Mouse (Mus musculus) liver, embryonic 14.5 days (tissue): ENCODE results near the gene Ror2. TPM values are rescaled to one million over a fixed set of nuclear protein-coding genes. Genes with fewer than 3 reads are reported as not detected.

ENCODE experiments used
- ATAC-seq: fragments of 200-750 bp; cut with Nextera tagmentation; 2 replicates; pipeline ENCODE4 v1.8.0; 2017; ENCODE audit warnings: moderate number of reproducible peaks, mild to moderate bottlenecking, moderate library complexity; ENCODE audit not compliant: insufficient read depth
- DNase-seq, 3 experiments: peaks; one replicate each; pipeline ENCODE4 v3.0.0-alpha.2; 2012 to 2013; ENCODE audit warnings: low read depth in 3 of 3, low spot score in 3 of 3
- H3K27ac ChIP-seq: fragments of 300-500 bp; sonication (generic); 2 replicates; pipeline ENCODE4 v1.5.1; 2014; ENCODE audit warnings: moderate library complexity, mild to moderate bottlenecking, control low read depth, inconsistent platforms
- H3K27me3 ChIP-seq: fragments of 300-500 bp; sonication (generic); 2 replicates; pipeline ENCODE4 v1.6.1; 2014; ENCODE audit warnings: mild to moderate bottlenecking, low read length, moderate library complexity; ENCODE audit not compliant: control insufficient read depth, insufficient read depth
- H3K36me3 ChIP-seq: fragments of 300-500 bp; sonication (generic); replicated peaks from 2 replicates; pipeline ENCODE4 v1.6.1; 2014; ENCODE audit warnings: low read depth; ENCODE audit not compliant: control insufficient read depth, insufficient read depth
- H3K4me1 ChIP-seq, 2 experiments: fragments of 200-500 bp in 1 of 2; fragments of 300-500 bp in 1 of 2; sonication (generic) in 1 of 2; replicated peaks; 2 replicates each; pipeline ENCODE4 v1.6.1; 2012 to 2014; ENCODE audit warnings: antibody characterized with exemption in 1 of 2, inconsistent platforms in 1 of 2, low read length in 1 of 2; ENCODE audit not compliant: control insufficient read depth in 2 of 2, insufficient read depth in 2 of 2
- H3K4me2 ChIP-seq: fragments of 300-500 bp; sonication (generic); 2 replicates; pipeline ENCODE4 v1.6.1; 2014; ENCODE audit warnings: low read depth, mild to moderate bottlenecking, control low read depth, moderate library complexity
- H3K4me3 ChIP-seq, 2 experiments: fragments of 200-500 bp in 1 of 2; fragments of 300-500 bp in 1 of 2; sonication (generic) in 1 of 2; 2 replicates each; pipeline ENCODE4 v1.5.1; 2012 to 2014; ENCODE audit warnings: low read depth in 2 of 2, low read length in 2 of 2, mild to moderate bottlenecking in 2 of 2, control low read depth in 1 of 2, inconsistent platforms in 1 of 2, moderate library complexity in 1 of 2; ENCODE audit not compliant: insufficient read depth in 1 of 2
- H3K9ac ChIP-seq: fragments of 300-500 bp; sonication (generic); replicated peaks from 2 replicates; pipeline ENCODE4 v1.6.1; 2014; ENCODE audit warnings: mild to moderate bottlenecking, control low read depth, moderate library complexity
- H3K9me3 ChIP-seq: fragments of 300-500 bp; sonication (generic); 2 replicates; pipeline ENCODE4 v1.6.1; 2016; ENCODE audit warnings: low read length, mixed read lengths; ENCODE audit not compliant: control insufficient read depth
- CTCF ChIP-seq: IDR thresholded peaks from 2 replicates; pipeline ENCODE4 v1.5.1; 2016; ENCODE audit warnings: antibody characterized with exemption, low read depth, control low read depth
- EP300 ChIP-seq: IDR thresholded peaks from 2 replicates; pipeline ENCODE4 v1.6.1; 2016; ENCODE audit warnings: antibody characterized with exemption, low read depth
- WGBS: fragments of 180-500 bp; shearing (Covaris S2); extraction: QIAGEN DNeasy Blood & Tissue Kit; methylation state at CpG from one replicate; pipeline ENCODE4 v1.1.7; 2014; ENCODE audit not compliant: insufficient replicate concordance; 5-methylcytosine and 5-hydroxymethylcytosine counted together
- polyA plus RNA-seq, 2 experiments: library from polyadenylated mRNA; depleted of rRNA in 1 of 2; stranded (reverse) in 1 of 2; unstranded in 1 of 2; fragments of >200 nt; fragmentation: Nextera tagmentation in 1 of 2; extraction: Ambion mirVana in 1 of 2; gene quantifications; 2 replicates each; pipeline versions ENCODE4 v1.2.1 to v1.2.3; 2012 to 2014

The Ror2 gene
- polyA plus RNA-seq, 2 experiments = 0.03 to 0.19 TPM

GRCm38 (mm10) chr13:53205128-53205911 is 80.6 kb downstream of the Ror2 start:
- 32% methylated on average over 17 of the region's 17 CpGs for WGBS
- Histone ChIP-seq H3K9me3 (no peaks in the 10 kb centered on the region), H3K36me3 (no peaks in the 10 kb centered on the region), H3K4me1 (no peaks in the 10 kb centered on the region; a peak in 1 of 4 replicates), H3K9ac (no peak overlapping the region), H3K4me2 (no peak overlapping the region), H3K27me3 (no peaks in the 10 kb centered on the region), H3K27ac (no peak overlapping the region), H3K4me3 (no peak overlapping the region)
- ATAC-seq (no peak), DNase-seq (no peak)
- TF ChIP-seq EP300 (no peak), CTCF (no peak)

- H3K9me3 ChIP-seq = no peaks in the 10 kb centered on the region
- H3K27me3 ChIP-seq = no peaks in the 10 kb centered on the region
- no peak overlapping the region for H3K9ac ChIP-seq
- DNase-seq = no peak
- no peaks in the 10 kb centered on the region for H3K36me3 ChIP-seq
- no peak overlapping the region for H3K4me3 ChIP-seq
- WGBS = 57% methylated on average over 5 of the region's 5 CpGs
- no peaks in the 10 kb centered on the region; a peak in 1 of 4 replicates for H3K4me1 ChIP-seq
- no peak for TF ChIP-seq EP300
- TF ChIP-seq CTCF = no peak
- no peak for ATAC-seq
- H3K27ac ChIP-seq = no peak overlapping the region
- H3K4me2 ChIP-seq = no peak overlapping the region
Observed at GRCm38 (mm10) chr13:53202439-53202830, 83.5 kb downstream of the Ror2 start.

- H3K9ac ChIP-seq = no peak overlapping the region
- TF ChIP-seq EP300 (no peak), CTCF (no peak)
- no peaks in the 10 kb centered on the region for H3K27me3 ChIP-seq
- H3K27ac ChIP-seq = no peak overlapping the region
- no peaks in the 10 kb centered on the region for H3K9me3 ChIP-seq
- ATAC-seq = no peak
- no peaks in the 10 kb centered on the region; a peak in 1 of 4 replicates for H3K4me1 ChIP-seq
- H3K4me3 ChIP-seq = no peak overlapping the region
- no peak for DNase-seq
- WGBS = 24% methylated on average over 18 of the region's 18 CpGs
- no peaks in the 10 kb centered on the region for H3K36me3 ChIP-seq
- H3K4me2 ChIP-seq = no peak overlapping the region
Observed at GRCm38 (mm10) chr13:53201628-53202438, 84.1 kb downstream of the Ror2 start.

- no peaks in the 10 kb centered on the region for H3K36me3 ChIP-seq
- no peak overlapping the region for H3K4me2 ChIP-seq
- H3K27ac ChIP-seq = no peak overlapping the region
- no peaks in the 10 kb centered on the region for H3K9me3 ChIP-seq
- no peak for DNase-seq
- no peaks in the 10 kb centered on the region for H3K27me3 ChIP-seq
- TF ChIP-seq CTCF = no peak
- no peak for TF ChIP-seq EP300
- ATAC-seq = no peak
- no peak overlapping the region for H3K4me3 ChIP-seq
- H3K9ac ChIP-seq = no peak overlapping the region
- 51% methylated on average over 4 of the region's 4 CpGs for WGBS
- no peaks in the 10 kb centered on the region; a peak in 1 of 4 replicates for H3K4me1 ChIP-seq
Observed at GRCm38 (mm10) chr13:53200121-53200520, 85.8 kb downstream of the Ror2 start.

- H3K9ac ChIP-seq = no peak overlapping the region
- no peaks in the 10 kb centered on the region; a peak in 1 of 4 replicates for H3K4me1 ChIP-seq
- ATAC-seq = no peak
- TF ChIP-seq EP300 = no peak
- no peak for TF ChIP-seq CTCF
- no peak for DNase-seq
- no peak overlapping the region for H3K4me3 ChIP-seq
- no peaks in the 10 kb centered on the region for H3K27me3 ChIP-seq
- no peak overlapping the region for H3K4me2 ChIP-seq
- no peaks in the 10 kb centered on the region for H3K9me3 ChIP-seq
- WGBS = 70% methylated on average over 7 of the region's 7 CpGs
- no peaks in the 10 kb centered on the region for H3K36me3 ChIP-seq
- no peak overlapping the region for H3K27ac ChIP-seq
Observed at GRCm38 (mm10) chr13:53199262-53199661, 86.7 kb downstream of the Ror2 start.
